Mouse (Mus musculus) CD4-positive helper T cell, adult 2 months (primary cell): Measurements from ENCODE around the gene Ctr9.

Experiments
- DNase-seq: peaks from one replicate; pipeline ENCODE4 v3.0.0-alpha.2; 2012; ENCODE audit warnings: low read depth, missing footprints, low spot score

Ctr9 gene

DNA sequence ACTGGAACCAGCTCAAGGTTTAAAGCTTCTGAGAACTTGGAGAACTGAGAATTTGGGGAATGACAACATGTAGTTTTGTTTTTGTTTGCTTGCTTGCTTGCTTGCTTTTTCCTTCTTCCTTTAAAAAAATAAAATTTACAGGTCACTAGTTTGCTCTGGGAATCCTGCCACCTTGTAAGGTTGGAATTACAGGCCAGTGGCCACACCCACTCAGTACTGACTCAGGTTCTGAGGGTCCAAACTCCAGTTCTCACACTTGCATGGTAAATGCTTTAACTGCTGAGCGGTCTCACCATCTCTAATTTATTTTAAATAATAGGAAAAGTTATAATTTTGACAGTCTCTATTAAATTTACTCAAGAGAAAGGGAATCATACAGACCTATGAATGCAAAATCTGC lies 69.4 kb downstream of the Ctr9 start:
- DNase-seq = no peak
